Mouse (Mus musculus) R1 (cell line): ENCODE results near the gene Cd84.

ENCODE experiments used
- DNase-seq: peaks from one replicate; pipeline ENCODE4 v3.0.0-alpha.2; 2018; ENCODE audit warnings: low read depth, low spot score

Cd84 gene

DNA sequence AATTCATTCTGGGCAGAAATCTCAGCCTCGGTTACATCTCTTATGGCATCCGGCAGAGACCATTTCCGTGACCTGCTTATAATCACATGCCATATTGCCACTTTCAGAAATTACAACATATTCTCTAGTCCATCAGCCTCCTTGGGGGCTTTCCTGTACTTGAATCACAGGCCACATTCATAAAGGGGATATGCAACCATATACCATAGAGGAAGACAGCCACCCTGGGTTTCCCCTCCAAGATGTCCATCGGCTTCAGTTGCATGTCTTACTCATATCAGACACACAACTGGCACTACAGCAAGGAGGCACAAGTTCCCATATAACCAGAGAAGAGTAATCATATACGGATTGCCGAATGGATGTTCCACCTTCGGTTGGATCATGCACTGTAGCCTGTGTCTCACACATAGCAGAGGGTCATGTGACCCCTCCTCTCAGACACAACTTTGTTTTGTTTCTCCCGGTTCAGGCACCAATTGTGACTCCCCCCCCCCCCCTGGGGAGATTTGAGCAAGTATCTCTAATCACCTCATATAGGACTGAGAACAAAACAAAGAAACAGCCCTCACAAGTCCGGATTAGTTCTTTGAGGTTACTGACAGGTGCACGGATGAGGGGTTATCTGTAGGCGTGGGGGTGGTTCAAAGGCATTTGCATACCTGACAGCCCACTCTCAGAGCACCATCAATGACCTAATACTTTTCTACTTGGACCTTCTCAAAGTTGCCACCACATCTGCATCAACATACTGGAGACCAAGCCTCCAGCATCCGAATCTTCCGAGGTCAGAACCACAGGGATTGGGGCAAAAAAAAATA lies 76.4 kb downstream of the Cd84 start:
- DNase-seq: no peak

DNA sequence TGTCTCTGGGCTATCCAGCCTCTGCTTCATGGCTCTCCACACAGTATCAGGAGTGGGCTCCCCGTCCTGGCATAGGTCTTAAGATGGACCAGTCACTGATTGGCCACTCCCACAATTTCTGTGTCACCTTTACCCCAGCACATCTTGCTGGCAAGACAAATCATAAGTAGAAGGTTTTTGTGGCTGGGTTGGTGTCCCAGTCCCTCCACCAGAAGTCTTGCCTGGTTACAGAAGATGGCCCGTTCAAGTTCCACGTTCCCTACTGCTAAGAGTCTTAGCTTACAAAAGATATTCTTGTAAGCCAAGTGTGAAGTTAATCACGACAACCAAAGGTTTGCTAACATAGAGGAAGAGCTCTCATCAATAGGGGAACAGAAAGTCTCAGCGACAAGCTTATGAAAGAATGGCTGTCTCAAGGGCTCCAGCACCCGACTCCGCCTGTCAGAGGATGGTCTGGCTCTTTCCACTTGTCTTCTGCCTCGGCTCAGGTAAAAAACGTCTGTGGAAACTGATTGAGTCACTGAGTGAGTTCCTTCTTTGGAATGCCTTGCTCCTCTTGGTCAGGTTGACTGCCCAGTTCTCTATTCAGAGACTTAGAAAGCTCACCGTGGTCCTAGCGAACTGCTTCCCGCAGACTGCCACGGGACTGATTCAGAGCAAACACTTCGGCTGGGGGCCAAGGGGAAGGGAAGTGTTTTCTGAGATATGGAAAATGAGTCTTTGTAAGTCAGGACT lies 78.0 kb downstream of the Cd84 start, which contains the start of gene Slamf6:
Slamf6 (plus strand) TSS at position 211 of the 735 bp plus-strand sequence.
- no peak for DNase-seq

GRCm38 (mm10) chr1:171918136-171918920 lies 78.8 kb downstream of the Cd84 start:
- DNase-seq: no peak

GRCm38 (mm10) chr1:171919193-171919592 lies 79.7 kb downstream of the Cd84 start:
- DNase-seq: no peak

- DNase-seq: no peak
Observed at GRCm38 (mm10) chr1:171919901-171920510, 80.5 kb downstream of the Cd84 start.

GRCm38 (mm10) chr1:171920989-171921621 lies 81.6 kb downstream of the Cd84 start:
- DNase-seq: no peak

DNA sequence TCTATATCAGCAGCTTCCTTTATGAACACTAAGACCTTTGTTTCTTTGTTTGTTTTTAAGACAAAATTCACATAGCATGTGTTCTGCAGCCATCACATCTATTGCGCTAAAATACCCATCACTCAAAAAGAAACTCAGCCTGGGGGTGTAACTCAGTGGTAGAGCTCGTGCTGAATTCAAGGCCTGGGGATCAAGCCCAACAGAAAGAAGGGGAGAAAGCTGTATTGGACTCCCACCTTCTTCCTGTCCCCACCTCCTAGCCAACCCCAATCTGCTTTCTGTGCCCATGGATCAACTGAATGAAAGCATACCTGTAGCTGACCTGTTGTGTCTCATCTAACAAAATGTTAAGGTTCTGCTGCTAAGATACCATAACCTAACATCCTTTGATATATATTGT lies 82.1 kb downstream of the Cd84 start:
- DNase-seq: no peak

DNA sequence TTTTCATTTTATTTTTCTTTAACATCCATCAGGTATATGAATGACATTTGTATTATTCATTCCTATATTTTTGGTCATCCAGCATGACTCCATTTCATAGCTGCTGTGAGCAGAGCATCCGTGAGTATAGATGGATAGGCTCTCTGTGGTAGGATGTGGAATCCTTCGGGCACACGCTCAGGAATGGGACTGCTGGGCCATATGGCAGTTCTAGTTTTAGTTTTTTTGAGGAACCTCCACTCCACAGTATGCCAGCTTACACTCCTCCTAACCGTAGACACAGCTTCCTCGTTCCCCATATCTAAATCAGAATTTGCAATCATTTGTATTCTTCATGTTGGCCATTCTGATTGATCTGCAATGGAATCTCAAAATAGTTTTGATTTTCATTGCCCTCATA lies 83.3 kb downstream of the Cd84 start:
- DNase-seq: no peak

- DNase-seq: no peak
Observed at GRCm38 (mm10) chr1:171924900-171925299, 85.4 kb downstream of the Cd84 start.

DNA sequence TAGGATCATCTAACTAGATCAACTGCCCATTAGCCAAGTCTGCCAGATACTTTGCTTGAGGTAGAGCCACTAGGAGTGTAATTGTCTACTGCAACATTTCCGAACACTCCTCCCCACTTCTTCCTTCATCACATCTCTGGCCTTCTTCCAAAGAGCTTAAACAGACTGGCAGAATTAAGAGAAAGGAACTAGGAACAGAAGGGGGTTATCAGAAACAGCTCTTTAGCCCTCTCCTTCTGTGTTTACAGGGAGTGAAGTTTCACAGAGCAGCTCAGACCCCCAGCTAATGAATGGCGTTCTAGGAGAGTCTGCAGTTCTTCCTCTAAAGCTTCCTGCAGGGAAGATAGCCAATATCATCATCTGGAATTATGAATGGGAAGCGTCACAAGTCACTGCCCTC lies 94.4 kb downstream of the Cd84 start:
- no peak for DNase-seq

GRCm38 (mm10) chr1:171938952-171939948 lies 99.8 kb downstream of the Cd84 start:
- no peak for DNase-seq
